Mouse (Mus musculus): Measurements from ENCODE around the gene Bmp15.

GRCm38 (mm10) chrX:6368822-6369221, 48.3 kb upstream of the Bmp15 start:
- no peak for TF ChIP-seq CTCF (IDR thresholded peaks at IDR 0.05; ENCODE audit: low read depth)
- TF ChIP-seq EP300 (IDR thresholded peaks at IDR 0.05; ENCODE audit: low read depth), result no peak

Data from liver, embryonic 14.5 days (tissue).